Mouse (Mus musculus) lung, postnatal 0 days (tissue): ENCODE measurements around the gene Ptpn13. TPM values are rescaled to one million over a fixed set of nuclear protein-coding genes. Genes with fewer than 3 reads are reported as not detected.
A peak's percentile ranks its signal among the peaks of the same experiment; 100 is the strongest.

Source experiments
- ATAC-seq: fragments of 200-750 bp; cut with Nextera tagmentation; 2 replicates; pipeline ENCODE4 v1.8.0; 2017; ENCODE audit warnings: moderate library complexity
- DNase-seq: peaks from one replicate; pipeline ENCODE4 v3.0.0-alpha.2; 2016; ENCODE audit warnings: low spot score
- H3K27ac ChIP-seq: fragments of 300-500 bp; sonication (generic); 2 replicates; pipeline ENCODE4 v1.5.1; 2014; ENCODE audit warnings: antibody characterized with exemption, mild to moderate bottlenecking, low read length, mixed read lengths
- H3K27me3 ChIP-seq: fragments of 300-500 bp; sonication (generic); replicated peaks from 2 replicates; pipeline ENCODE4 v1.6.1; 2014; ENCODE audit warnings: low read length, mixed read lengths; ENCODE audit not compliant: insufficient read depth
- H3K36me3 ChIP-seq: fragments of 300-500 bp; sonication (generic); 2 replicates; pipeline ENCODE4 v1.6.1; 2014; ENCODE audit warnings: low read length, mixed read lengths; ENCODE audit not compliant: insufficient read depth
- H3K4me1 ChIP-seq: fragments of 300-500 bp; sonication (generic); 2 replicates; pipeline ENCODE4 v1.6.1; 2014; ENCODE audit warnings: antibody characterized with exemption, low read depth, low read length, mixed read lengths; ENCODE audit not compliant: insufficient read depth
- H3K4me2 ChIP-seq: fragments of 300-500 bp; sonication (generic); replicated peaks from 2 replicates; pipeline ENCODE4 v1.6.1; 2014; ENCODE audit warnings: low read depth, mild to moderate bottlenecking, low read length, moderate library complexity, mixed read lengths
- H3K4me3 ChIP-seq: fragments of 300-500 bp; sonication (generic); 2 replicates; pipeline ENCODE4 v1.5.1; 2014; ENCODE audit warnings: low read depth, low read length
- H3K9ac ChIP-seq: fragments of 300-500 bp; sonication (generic); replicated peaks from 2 replicates; pipeline ENCODE4 v1.6.1; 2014; ENCODE audit warnings: low read depth, mild to moderate bottlenecking
- H3K9me3 ChIP-seq: fragments of 300-500 bp; sonication (generic); 2 replicates; pipeline ENCODE4 v1.6.1; 2016; ENCODE audit warnings: low read length, mixed read lengths
- CTCF ChIP-seq: IDR thresholded peaks from 2 replicates; pipeline ENCODE4 v1.5.1; 2016; ENCODE audit warnings: antibody characterized with exemption, mild to moderate bottlenecking
- EP300 ChIP-seq: IDR thresholded peaks from 2 replicates; pipeline ENCODE4 v1.6.1; 2016; ENCODE audit warnings: antibody characterized with exemption, mild to moderate bottlenecking, control low read depth
- WGBS: fragments of 180-500 bp; shearing (Covaris S2); extraction: QIAGEN DNeasy Blood & Tissue Kit; methylation state at CpG from one replicate; pipeline ENCODE4 v1.1.7; 2014; 5-methylcytosine and 5-hydroxymethylcytosine counted together
- polyA plus RNA-seq: library from polyadenylated mRNA; unstranded; fragments of >200 nt; fragmentation: Nextera tagmentation; extraction: Ambion mirVana; gene quantifications from 2 replicates; pipeline ENCODE4 v1.2.1, GENCODE M21; 2015

Ptpn13 gene
- polyA plus RNA-seq, 1 experiment from 2014 or later, result 8.9 TPM

DNA sequence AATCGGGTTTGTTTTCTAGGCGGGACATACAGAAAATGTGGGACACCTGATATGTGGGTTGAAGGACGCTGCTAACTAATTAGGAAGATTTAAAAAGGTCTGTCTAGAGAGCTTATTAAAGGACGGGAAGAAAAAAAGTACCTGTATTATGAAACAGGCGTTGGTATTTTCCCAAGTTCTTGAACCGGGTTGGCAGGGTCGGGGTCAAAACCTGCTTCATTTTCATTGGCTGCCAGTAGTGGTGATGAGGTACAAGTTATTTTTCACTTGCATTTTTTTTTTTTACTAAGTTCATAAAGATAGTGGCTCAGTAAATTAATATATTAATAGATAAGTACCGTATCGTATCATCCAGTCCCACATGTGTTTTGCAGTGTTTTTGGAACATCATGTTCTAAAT, 1.3 kb downstream of the Ptpn13 start:
- TF ChIP-seq EP300 (no peak), CTCF (no peak)
- ATAC-seq (no peak), DNase-seq (peak; percentile 33)
- Histone ChIP-seq H3K4me2 (peak overlapping the region; percentile 98), H3K4me3 (peak overlapping the region; percentile 81), H3K4me1 (0 out of 2 replicates have a peak, but pooled peaks cover 4% of the 10 kb centered on the region), H3K27ac (0 out of 2 replicates have a peak overlapping the region, but pooled peaks have one; percentile 87), H3K36me3 (no peaks in the 10 kb centered on the region), H3K27me3 (no peaks in the 10 kb centered on the region), H3K9me3 (no peaks in the 10 kb centered on the region), H3K9ac (peak overlapping the region; percentile 76; the same call in 1 of the 2 replicates)
- WGBS, result 11% methylated on average over 9 of the region's 9 CpGs

- Histone ChIP-seq H3K4me2 (no peak overlapping the region), H3K4me3 (no peak overlapping the region), H3K9ac (no peak overlapping the region), H3K27me3 (no peaks in the 10 kb centered on the region), H3K9me3 (no peaks in the 10 kb centered on the region), H3K4me1 (peaks cover 4% of the 10 kb centered on the region; the same call in 1 of the 2 replicates), H3K27ac (no peak overlapping the region), H3K36me3 (no peaks in the 10 kb centered on the region)
- 64% methylated on average over 3 of the region's 3 CpGs for WGBS
- ATAC-seq, result no peak
- TF ChIP-seq CTCF (no peak), EP300 (no peak)
- no peak for DNase-seq
Measured at GRCm38 (mm10) chr5:103430986-103431385, 6.0 kb downstream of the Ptpn13 start.

DNA sequence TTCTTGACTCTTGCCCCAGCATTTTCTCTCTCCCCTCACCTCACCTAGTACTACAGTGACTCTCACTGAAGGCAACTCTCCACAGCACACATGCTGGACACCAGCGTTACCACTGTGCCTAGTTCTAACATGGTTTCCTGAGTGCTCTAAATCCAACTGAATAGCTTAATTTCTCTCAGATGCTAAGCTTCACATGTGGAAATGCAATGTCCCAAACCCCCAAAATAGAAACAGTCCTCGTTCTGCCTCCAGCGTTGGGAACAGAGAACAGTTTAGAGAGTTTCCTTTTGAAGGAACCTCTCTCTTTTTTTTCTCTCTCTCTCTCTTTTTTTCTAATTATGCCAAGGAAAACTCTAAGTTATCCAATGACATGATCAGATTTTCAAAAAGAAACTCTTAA, 6.5 kb downstream of the Ptpn13 start:
- peaks cover 4% of the 10 kb centered on the region; the same call in 1 of the 2 replicates for H3K4me1 ChIP-seq
- no peak overlapping the region for H3K4me2 ChIP-seq
- no peaks in the 10 kb centered on the region for H3K9me3 ChIP-seq
- no peak overlapping the region for H3K4me3 ChIP-seq
- no peaks in the 10 kb centered on the region for H3K36me3 ChIP-seq
- ATAC-seq (no peak), DNase-seq (no peak)
- 59% methylated on average over 3 of the region's 3 CpGs for WGBS
- H3K27ac ChIP-seq, result no peak overlapping the region
- H3K9ac ChIP-seq, result no peak overlapping the region
- no peaks in the 10 kb centered on the region for H3K27me3 ChIP-seq
- TF ChIP-seq CTCF, result no peak

GRCm38 (mm10) chr5:103436039-103436944, 11.3 kb downstream of the Ptpn13 start:
- Histone ChIP-seq H3K4me2 (peak overlapping the region; percentile 50), H3K27me3 (no peaks in the 10 kb centered on the region), H3K4me1 (peaks cover 4% of the 10 kb centered on the region; the same call in 1 of the 2 replicates), H3K4me3 (peak overlapping the region; percentile 12), H3K27ac (peak overlapping the region; percentile 64; the same call in 1 of the 2 replicates), H3K36me3 (no peaks in the 10 kb centered on the region), H3K9me3 (no peaks in the 10 kb centered on the region), H3K9ac (0 out of 2 replicates have a peak overlapping the region, but pooled peaks have one; percentile 19)
- 20% methylated on average over 19 of the region's 19 CpGs for WGBS
- TF ChIP-seq EP300 (no peak), CTCF (no peak)
- DNase-seq (peak; percentile 66), ATAC-seq (peak; percentile 70)

GRCm38 (mm10) chr5:103437714-103438113, 12.7 kb downstream of the Ptpn13 start:
- Histone ChIP-seq H3K4me3 (no peak overlapping the region), H3K9me3 (no peaks in the 10 kb centered on the region), H3K9ac (no peak overlapping the region), H3K4me1 (peaks cover 4% of the 10 kb centered on the region; the same call in 1 of the 2 replicates), H3K27ac (no peak overlapping the region), H3K27me3 (no peaks in the 10 kb centered on the region), H3K36me3 (no peaks in the 10 kb centered on the region), H3K4me2 (no peak overlapping the region)
- TF ChIP-seq EP300, result no peak
- TF ChIP-seq CTCF, result no peak
- DNase-seq (no peak), ATAC-seq (no peak)
- WGBS, result 75% methylated on average over 3 of the region's 3 CpGs

DNA sequence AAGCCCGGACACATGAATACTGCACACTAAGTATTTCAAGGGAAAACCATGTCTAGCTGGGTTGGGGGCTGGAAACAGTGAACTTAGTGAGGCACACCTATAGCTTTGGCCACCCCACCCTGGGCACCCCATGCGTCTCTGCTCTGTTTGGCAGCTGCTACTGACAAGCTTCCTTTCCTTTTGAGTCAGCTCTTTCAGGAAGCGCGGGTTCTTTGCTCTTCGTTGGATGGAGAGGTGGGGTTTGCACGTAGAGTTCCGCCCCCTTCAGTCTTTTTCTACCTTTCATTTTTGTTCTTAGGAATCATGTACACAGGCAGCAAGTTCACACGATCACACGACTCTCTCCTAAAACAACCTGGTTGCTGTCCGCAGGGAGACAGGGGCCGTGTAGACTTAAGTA, 14.2 kb downstream of the Ptpn13 start:
- ATAC-seq (no peak), DNase-seq (no peak)
- H3K9ac ChIP-seq, result no peak overlapping the region
- H3K4me3 ChIP-seq, result no peak overlapping the region
- H3K4me2 ChIP-seq, result no peak overlapping the region
- TF ChIP-seq CTCF (no peak), EP300 (no peak)
- H3K36me3 ChIP-seq, result no peaks in the 10 kb centered on the region
- H3K27ac ChIP-seq, result 0 out of 2 replicates have a peak overlapping the region, but pooled peaks have one; percentile 12
- no peaks in the 10 kb centered on the region for H3K9me3 ChIP-seq
- peaks cover 4% of the 10 kb centered on the region; the same call in 1 of the 2 replicates for H3K4me1 ChIP-seq
- WGBS, result 52% methylated on average over 11 of the region's 11 CpGs
- H3K27me3 ChIP-seq, result no peaks in the 10 kb centered on the region
